Mouse (Mus musculus): Measurements from ENCODE around the gene Susd4. TPM values are rescaled to one million over a fixed set of nuclear protein-coding genes. Genes with fewer than 3 reads are reported as not detected.
A peak's percentile ranks its signal among the peaks of the same experiment; 100 is the strongest.

The Susd4 gene
- polyA plus RNA-seq, 1 experiment from 2014 or later, result 5.8 TPM

GRCm38 (mm10) chr1:182850080-182850479, 86.4 kb downstream of the Susd4 start:
- H3K27me3 ChIP-seq (ENCODE audit: control insufficient read depth, insufficient read depth, low read length), result no peaks in the 10 kb centered on the region
- no peak overlapping the region for H3K27ac ChIP-seq (replicated peaks in 1 of 2; ENCODE audit: control insufficient read depth in 1 of 2, insufficient read depth in 1 of 2, low read depth in 2 of 2, low read length in 2 of 2)
- H3K9ac ChIP-seq (ENCODE audit: low read length), result no peak overlapping the region
- no peaks in the 10 kb centered on the region for H3K9me3 ChIP-seq (ENCODE audit: control insufficient read depth, low read length)
- H3K36me3 ChIP-seq (ENCODE audit: control insufficient read depth, insufficient read depth, low read length), result no peaks in the 10 kb centered on the region
- WGBS, result 81% methylated on average over 1 of the region's 1 CpGs
- no peak for ATAC-seq (ENCODE audit: insufficient number of reproducible peaks, insufficient read depth, low FRiP score, low read depth)
- H3K4me1 ChIP-seq (ENCODE audit: control insufficient read depth in 2 of 2, insufficient read depth in 2 of 2, low read length in 2 of 2), result 0 out of 4 replicates have a peak, but pooled peaks cover 0 to 3% of the 10 kb centered on the region in 2 experiments
- H3K4me2 ChIP-seq (ENCODE audit: low read length), result no peak overlapping the region
- H3K4me3 ChIP-seq (ENCODE audit: control insufficient read depth in 1 of 2, insufficient read depth in 1 of 2, low read depth in 1 of 2, low read length in 2 of 2), result no peak overlapping the region

- Histone ChIP-seq H3K9me3 (ENCODE audit: control insufficient read depth, low read length) (no peaks in the 10 kb centered on the region), H3K9ac (ENCODE audit: low read length) (no peak overlapping the region), H3K27ac (replicated peaks in 1 of 2; ENCODE audit: control insufficient read depth in 1 of 2, insufficient read depth in 1 of 2, low read depth in 2 of 2, low read length in 2 of 2) (no peak overlapping the region), H3K4me2 (ENCODE audit: low read length) (no peak overlapping the region), H3K4me3 (ENCODE audit: control insufficient read depth in 1 of 2, insufficient read depth in 1 of 2, low read depth in 1 of 2, low read length in 2 of 2) (no peak overlapping the region), H3K4me1 (ENCODE audit: control insufficient read depth in 2 of 2, insufficient read depth in 2 of 2, low read length in 2 of 2) (0 out of 4 replicates have a peak, but pooled peaks cover 0 to 3% of the 10 kb centered on the region in 2 experiments), H3K36me3 (ENCODE audit: control insufficient read depth, insufficient read depth, low read length) (no peaks in the 10 kb centered on the region), H3K27me3 (ENCODE audit: control insufficient read depth, insufficient read depth, low read length) (no peaks in the 10 kb centered on the region)
- 64% methylated on average over 6 of the region's 6 CpGs for WGBS
- no peak for ATAC-seq (ENCODE audit: insufficient number of reproducible peaks, insufficient read depth, low FRiP score, low read depth)
Measured at GRCm38 (mm10) chr1:182852158-182852557, 88.5 kb downstream of the Susd4 start.

- no peak for ATAC-seq (ENCODE audit: insufficient number of reproducible peaks, insufficient read depth, low FRiP score, low read depth)
- Histone ChIP-seq H3K4me1 (ENCODE audit: control insufficient read depth in 2 of 2, insufficient read depth in 2 of 2, low read length in 2 of 2) (no peaks in the 10 kb centered on the region; a peak in 1 of 4 replicates), H3K4me2 (ENCODE audit: low read length) (no peak overlapping the region), H3K27ac (replicated peaks in 1 of 2; ENCODE audit: control insufficient read depth in 1 of 2, insufficient read depth in 1 of 2, low read depth in 2 of 2, low read length in 2 of 2) (no peak overlapping the region), H3K4me3 (ENCODE audit: control insufficient read depth in 1 of 2, insufficient read depth in 1 of 2, low read depth in 1 of 2, low read length in 2 of 2) (no peak overlapping the region), H3K27me3 (ENCODE audit: control insufficient read depth, insufficient read depth, low read length) (no peaks in the 10 kb centered on the region), H3K9ac (ENCODE audit: low read length) (no peak overlapping the region), H3K9me3 (ENCODE audit: control insufficient read depth, low read length) (no peaks in the 10 kb centered on the region), H3K36me3 (ENCODE audit: control insufficient read depth, insufficient read depth, low read length) (no peaks in the 10 kb centered on the region)
- 77% methylated on average over 13 of the region's 13 CpGs for WGBS
Measured at GRCm38 (mm10) chr1:182856636-182857035, 93.0 kb downstream of the Susd4 start.

- no peak for ATAC-seq (ENCODE audit: insufficient number of reproducible peaks, insufficient read depth, low FRiP score, low read depth)
- 36% methylated on average over 7 of the region's 7 CpGs for WGBS
- Histone ChIP-seq H3K9ac (ENCODE audit: low read length) (no peak overlapping the region), H3K36me3 (ENCODE audit: control insufficient read depth, insufficient read depth, low read length) (no peaks in the 10 kb centered on the region), H3K27ac (replicated peaks in 1 of 2; ENCODE audit: control insufficient read depth in 1 of 2, insufficient read depth in 1 of 2, low read depth in 2 of 2, low read length in 2 of 2) (no peak overlapping the region), H3K4me1 (ENCODE audit: control insufficient read depth in 2 of 2, insufficient read depth in 2 of 2, low read length in 2 of 2) (peaks cover 4 to 7% of the 10 kb centered on the region in 2 experiments; a peak in 3 of 4 replicates), H3K9me3 (ENCODE audit: control insufficient read depth, low read length) (no peaks in the 10 kb centered on the region), H3K4me2 (ENCODE audit: low read length) (no peak overlapping the region), H3K4me3 (ENCODE audit: control insufficient read depth in 1 of 2, insufficient read depth in 1 of 2, low read depth in 1 of 2, low read length in 2 of 2) (no peak overlapping the region), H3K27me3 (ENCODE audit: control insufficient read depth, insufficient read depth, low read length) (no peaks in the 10 kb centered on the region)
Measured at GRCm38 (mm10) chr1:182861671-182862358, 98.2 kb downstream of the Susd4 start.

GRCm38 (mm10) chr1:182863396-182863795, 99.7 kb downstream of the Susd4 start:
- Histone ChIP-seq H3K4me2 (ENCODE audit: low read length) (no peak overlapping the region), H3K4me1 (ENCODE audit: control insufficient read depth in 2 of 2, insufficient read depth in 2 of 2, low read length in 2 of 2) (peaks cover 4 to 7% of the 10 kb centered on the region in 2 experiments; a peak in 3 of 4 replicates), H3K27ac (replicated peaks in 1 of 2; ENCODE audit: control insufficient read depth in 1 of 2, insufficient read depth in 1 of 2, low read depth in 2 of 2, low read length in 2 of 2) (no peak overlapping the region), H3K4me3 (ENCODE audit: control insufficient read depth in 1 of 2, insufficient read depth in 1 of 2, low read depth in 1 of 2, low read length in 2 of 2) (no peak overlapping the region), H3K36me3 (ENCODE audit: control insufficient read depth, insufficient read depth, low read length) (no peaks in the 10 kb centered on the region), H3K9me3 (ENCODE audit: control insufficient read depth, low read length) (no peaks in the 10 kb centered on the region), H3K9ac (ENCODE audit: low read length) (no peak overlapping the region), H3K27me3 (ENCODE audit: control insufficient read depth, insufficient read depth, low read length) (no peaks in the 10 kb centered on the region)
- no peak for ATAC-seq (ENCODE audit: insufficient number of reproducible peaks, insufficient read depth, low FRiP score, low read depth)
- 87% methylated on average over 6 of the region's 6 CpGs for WGBS

GRCm38 (mm10) chr1:182867886-182868285, 104.2 kb downstream of the Susd4 start:
- Histone ChIP-seq H3K36me3 (ENCODE audit: control insufficient read depth, insufficient read depth, low read length) (no peaks in the 10 kb centered on the region), H3K27me3 (ENCODE audit: control insufficient read depth, insufficient read depth, low read length) (no peaks in the 10 kb centered on the region), H3K4me3 (ENCODE audit: control insufficient read depth in 1 of 2, insufficient read depth in 1 of 2, low read depth in 1 of 2, low read length in 2 of 2) (no peak overlapping the region), H3K9me3 (ENCODE audit: control insufficient read depth, low read length) (peaks cover 13% of the 10 kb centered on the region), H3K4me2 (ENCODE audit: low read length) (no peak overlapping the region), H3K9ac (ENCODE audit: low read length) (no peak overlapping the region), H3K4me1 (ENCODE audit: control insufficient read depth in 2 of 2, insufficient read depth in 2 of 2, low read length in 2 of 2) (peaks cover 8 to 11% of the 10 kb centered on the region in 2 experiments; a peak in 3 of 4 replicates), H3K27ac (replicated peaks in 1 of 2; ENCODE audit: control insufficient read depth in 1 of 2, insufficient read depth in 1 of 2, low read depth in 2 of 2, low read length in 2 of 2) (no peak overlapping the region)
- ATAC-seq (ENCODE audit: insufficient number of reproducible peaks, insufficient read depth, low FRiP score, low read depth), result no peak
- 87% methylated on average over 3 of the region's 3 CpGs for WGBS

GRCm38 (mm10) chr1:182868432-182869113, 104.9 kb downstream of the Susd4 start:
- H3K27ac ChIP-seq (replicated peaks in 1 of 2; ENCODE audit: control insufficient read depth in 1 of 2, insufficient read depth in 1 of 2, low read depth in 2 of 2, low read length in 2 of 2), result no peak overlapping the region
- no peak overlapping the region for H3K4me3 ChIP-seq (ENCODE audit: control insufficient read depth in 1 of 2, insufficient read depth in 1 of 2, low read depth in 1 of 2, low read length in 2 of 2)
- 60% methylated on average over 14 of the region's 14 CpGs for WGBS
- peak; percentile 42; the same call in 1 of the 2 replicates for ATAC-seq (ENCODE audit: insufficient number of reproducible peaks, insufficient read depth, low FRiP score, low read depth)
- H3K9ac ChIP-seq (ENCODE audit: low read length), result no peak overlapping the region
- peaks cover 19% of the 10 kb centered on the region for H3K9me3 ChIP-seq (ENCODE audit: control insufficient read depth, low read length)
- no peaks in the 10 kb centered on the region for H3K27me3 ChIP-seq (ENCODE audit: control insufficient read depth, insufficient read depth, low read length)
- peaks cover 8 to 11% of the 10 kb centered on the region in 2 experiments; a peak in 3 of 4 replicates for H3K4me1 ChIP-seq (ENCODE audit: control insufficient read depth in 2 of 2, insufficient read depth in 2 of 2, low read length in 2 of 2)
- H3K4me2 ChIP-seq (ENCODE audit: low read length), result no peak overlapping the region
- H3K36me3 ChIP-seq (ENCODE audit: control insufficient read depth, insufficient read depth, low read length), result no peaks in the 10 kb centered on the region

Data from heart, embryonic 14.5 days (tissue).